Mouse (Mus musculus) forebrain, embryonic 11.5 days (tissue): ENCODE results near the gene Kti12. TPM values are rescaled to one million over a fixed set of nuclear protein-coding genes. Genes with fewer than 3 reads are reported as not detected.

ENCODE experiments used
- ATAC-seq: fragments of 200-750 bp; cut with Nextera tagmentation; replicated peaks from 2 replicates; pipeline ENCODE4 v1.8.0; 2017; ENCODE audit warnings: moderate TSS enrichment; ENCODE audit not compliant: low FRiP score
- DNase-seq: peaks from one replicate; pipeline ENCODE4 v3.0.0-alpha.2; 2017; ENCODE audit warnings: low spot score
- H3K27ac ChIP-seq: fragments of 300-500 bp; sonication (generic); 2 replicates; pipeline ENCODE4 v1.5.1; 2014; ENCODE audit warnings: low read depth, low read length
- H3K27me3 ChIP-seq: fragments of 300-500 bp; sonication (generic); 2 replicates; pipeline ENCODE4 v1.6.1; 2014; ENCODE audit warnings: mild to moderate bottlenecking, low read length, mixed read lengths; ENCODE audit not compliant: control insufficient read depth, insufficient read depth
- H3K36me3 ChIP-seq: fragments of 300-500 bp; sonication (generic); 2 replicates; pipeline ENCODE4 v1.6.1; 2014; ENCODE audit warnings: mild to moderate bottlenecking, low read length, moderate library complexity, mixed read lengths; ENCODE audit not compliant: control insufficient read depth, insufficient read depth
- H3K4me1 ChIP-seq: fragments of 300-500 bp; sonication (generic); replicated peaks from 2 replicates; pipeline ENCODE4 v1.6.1; 2014; ENCODE audit warnings: low read length, mixed read lengths; ENCODE audit not compliant: control insufficient read depth, insufficient read depth
- H3K4me2 ChIP-seq: fragments of 300-500 bp; sonication (generic); 2 replicates; pipeline ENCODE4 v1.6.1; 2014; ENCODE audit warnings: low read depth, mild to moderate bottlenecking, low read length, moderate library complexity, mixed read lengths; ENCODE audit not compliant: severe bottlenecking
- H3K4me3 ChIP-seq: fragments of 300-500 bp; sonication (generic); 2 replicates; pipeline ENCODE4 v1.5.1; 2014; ENCODE audit warnings: low read depth, low read length
- H3K9ac ChIP-seq: fragments of 300-500 bp; sonication (generic); 2 replicates; pipeline ENCODE4 v1.6.1; 2014; ENCODE audit warnings: low read length
- H3K9me3 ChIP-seq: fragments of 300-500 bp; sonication (generic); 2 replicates; pipeline ENCODE4 v1.6.1; 2016; ENCODE audit warnings: low read length, mixed read lengths; ENCODE audit not compliant: control insufficient read depth
- WGBS: fragments of 180-500 bp; shearing (Covaris S2); extraction: QIAGEN DNeasy Blood & Tissue Kit; methylation state at CpG from one replicate; pipeline ENCODE4 v1.1.7; 2014; 5-methylcytosine and 5-hydroxymethylcytosine counted together
- polyA plus RNA-seq: library from polyadenylated mRNA; unstranded; fragments of >200 nt; fragmentation: Nextera tagmentation; extraction: Ambion mirVana; gene quantifications from 2 replicates; pipeline ENCODE4 v1.2.1, GENCODE M21; 2014

Kti12 gene
- polyA plus RNA-seq, 1 experiment from 2014 or later = 46.8 TPM

DNA sequence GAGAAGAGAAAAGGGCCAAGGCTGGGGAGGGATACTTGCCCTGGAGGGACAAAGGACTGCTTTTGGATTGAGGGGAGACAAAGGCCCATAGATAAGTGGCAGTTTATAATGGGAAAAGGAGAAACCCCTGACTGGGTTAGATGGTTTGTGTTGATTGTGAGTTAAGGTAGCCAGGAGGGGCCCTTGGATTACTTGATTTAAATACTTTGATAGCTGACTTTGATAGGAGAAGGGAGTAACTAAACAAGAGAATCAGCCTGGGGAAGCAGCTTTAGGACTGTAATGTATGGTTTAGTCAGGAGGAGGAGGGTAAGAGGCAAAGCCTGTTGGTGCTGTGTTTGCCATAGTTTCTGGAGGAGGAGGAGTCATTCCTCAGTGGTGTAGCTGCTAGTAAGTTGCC lies 4.2 kb upstream of the Kti12 start:
- H3K4me3 ChIP-seq = no peak overlapping the region
- no peak overlapping the region for H3K27ac ChIP-seq
- H3K4me1 ChIP-seq = no peaks in the 10 kb centered on the region; the same call in 1 of the 2 replicates
- H3K36me3 ChIP-seq = no peaks in the 10 kb centered on the region
- no peak overlapping the region for H3K4me2 ChIP-seq
- no peak for DNase-seq
- ATAC-seq = no peak
- no peaks in the 10 kb centered on the region for H3K9me3 ChIP-seq
- no peak overlapping the region for H3K9ac ChIP-seq
- H3K27me3 ChIP-seq = no peaks in the 10 kb centered on the region

- peaks cover 6% of the 10 kb centered on the region; the same call in 1 of the 2 replicates for H3K4me1 ChIP-seq
- no peak overlapping the region for H3K9ac ChIP-seq
- no peaks in the 10 kb centered on the region for H3K27me3 ChIP-seq
- no peak overlapping the region for H3K4me3 ChIP-seq
- WGBS = 92% methylated on average over 5 of the region's 5 CpGs
- H3K27ac ChIP-seq = no peak overlapping the region
- H3K9me3 ChIP-seq = no peaks in the 10 kb centered on the region
- ATAC-seq = no peak
- H3K36me3 ChIP-seq = no peaks in the 10 kb centered on the region
- no peak overlapping the region for H3K4me2 ChIP-seq
- DNase-seq = no peak
Measured at GRCm38 (mm10) chr4:108845824-108846569, 1.6 kb upstream of the Kti12 start.

GRCm38 (mm10) chr4:108848505-108848848 lies 892 bp downstream of the Kti12 start, which contains the start of gene A730015C16Rik:
TSS of gene A730015C16Rik (minus strand) at chr4:108848619.
- peak; percentile 56 for DNase-seq
- no peaks in the 10 kb centered on the region for H3K9me3 ChIP-seq
- 12% methylated on average over 20 of the region's 20 CpGs for WGBS
- H3K27me3 ChIP-seq = no peaks in the 10 kb centered on the region
- H3K4me3 ChIP-seq = peak within 1 kb of the TSS; percentile 88
- peak within 1 kb of the TSS; percentile 79 for H3K9ac ChIP-seq
- H3K4me1 ChIP-seq = peaks cover 6% of the 10 kb centered on the region; the same call in 1 of the 2 replicates
- H3K4me2 ChIP-seq = peak within 1 kb of the TSS; percentile 98
- no peaks in the 10 kb centered on the region for H3K36me3 ChIP-seq
- peak within 1 kb of the TSS; percentile 79 for H3K27ac ChIP-seq
- 0 out of 2 replicates have a peak, but pooled peaks have one; percentile 10 for ATAC-seq

DNA sequence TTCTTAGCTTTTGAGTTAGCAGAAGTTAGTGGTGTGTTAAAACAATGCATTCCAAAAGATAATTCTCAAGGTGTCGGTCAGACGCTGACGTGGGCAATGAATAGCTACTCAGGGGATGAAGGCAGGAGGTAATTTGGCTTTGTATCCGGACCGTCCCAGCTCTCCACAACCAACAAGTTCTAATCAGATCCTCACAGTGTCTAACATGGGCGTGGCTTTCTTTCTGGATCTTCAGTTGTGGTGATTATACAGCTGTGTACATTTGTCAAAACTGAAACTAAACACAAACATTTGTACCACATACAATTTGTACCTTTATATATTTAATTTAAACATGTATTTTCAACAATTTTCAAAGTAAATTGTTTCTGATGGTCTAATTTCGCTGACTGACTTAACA lies 19.2 kb downstream of the Kti12 start:
- WGBS = 85% methylated on average over 7 of the region's 7 CpGs

DNA sequence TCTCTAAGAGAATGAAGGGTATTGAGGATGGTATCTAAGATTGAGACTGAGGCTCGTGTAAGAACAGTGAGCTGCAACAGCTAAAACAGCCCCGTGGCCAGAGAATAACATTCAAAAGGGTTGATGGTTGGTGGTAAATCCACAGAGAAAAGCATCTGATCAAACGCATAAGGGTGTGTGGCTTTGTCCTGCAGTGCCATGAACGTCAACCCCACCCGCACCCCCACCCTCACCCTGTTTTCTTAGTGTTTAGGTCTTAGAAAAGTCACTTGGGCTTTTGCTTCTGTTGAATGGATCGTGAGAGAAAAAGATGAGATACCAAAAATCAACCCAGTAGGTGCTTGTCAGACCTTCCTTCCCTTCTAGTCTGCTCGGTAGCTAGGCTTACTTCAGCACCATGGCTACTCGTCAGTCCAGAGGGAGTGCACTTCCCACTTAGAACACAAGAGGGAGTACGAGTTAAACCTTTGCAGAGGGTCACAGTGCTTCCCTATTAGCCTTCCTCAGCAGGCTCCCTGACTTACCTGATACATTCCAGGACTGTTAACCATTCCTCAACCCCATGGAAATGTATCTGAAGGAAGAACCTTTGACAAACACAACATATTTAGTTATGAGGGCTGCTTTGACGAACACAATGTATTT lies 22.3 kb downstream of the Kti12 start:
- no peaks in the 10 kb centered on the region for H3K27me3 ChIP-seq
- DNase-seq (peak; percentile 87), ATAC-seq (0 out of 2 replicates have a peak, but pooled peaks have one; percentile 67)
- H3K4me2 ChIP-seq = no peak overlapping the region
- WGBS = 35% methylated on average over 10 of the region's 10 CpGs
- H3K9ac ChIP-seq = no peak overlapping the region
- no peak overlapping the region for H3K27ac ChIP-seq
- H3K4me1 ChIP-seq = no peaks in the 10 kb centered on the region
- no peak overlapping the region for H3K4me3 ChIP-seq
- H3K9me3 ChIP-seq = no peaks in the 10 kb centered on the region
- no peaks in the 10 kb centered on the region for H3K36me3 ChIP-seq

More for the DNA sequence above, 19.2 kb downstream of the Kti12 start:
- Histone ChIP-seq H3K4me3 (no peak overlapping the region), H3K9ac (no peak overlapping the region), H3K4me2 (no peak overlapping the region), H3K36me3 (no peaks in the 10 kb centered on the region), H3K27me3 (no peaks in the 10 kb centered on the region), H3K4me1 (no peaks in the 10 kb centered on the region), H3K9me3 (no peaks in the 10 kb centered on the region), H3K27ac (no peak overlapping the region)
- no peak for ATAC-seq
- DNase-seq = no peak

DNA sequence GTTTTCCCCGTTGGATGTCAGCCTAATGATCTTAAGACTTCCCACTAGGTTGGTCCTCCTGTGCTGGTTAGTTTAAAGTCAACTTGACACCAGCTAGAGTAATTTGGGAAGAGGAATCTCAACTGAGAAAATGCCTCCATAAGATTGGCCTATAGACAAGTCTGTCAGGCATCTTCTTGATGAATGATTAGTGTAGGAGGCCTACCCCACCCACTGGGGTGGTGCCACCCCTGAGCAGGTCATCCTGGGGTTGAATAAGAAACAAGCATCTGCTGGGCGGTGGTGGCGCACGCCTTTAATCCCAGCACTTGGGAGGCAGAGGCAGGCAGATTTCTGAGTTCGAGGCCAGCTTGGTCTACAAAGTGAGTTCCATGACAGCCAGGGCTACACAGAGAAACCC lies 26.2 kb downstream of the Kti12 start:
- Histone ChIP-seq H3K27me3 (no peaks in the 10 kb centered on the region), H3K9me3 (no peaks in the 10 kb centered on the region), H3K4me3 (no peak overlapping the region), H3K4me2 (no peak overlapping the region), H3K36me3 (no peaks in the 10 kb centered on the region), H3K9ac (no peak overlapping the region), H3K27ac (no peak overlapping the region), H3K4me1 (no peaks in the 10 kb centered on the region)
- no peak for ATAC-seq
- no peak for DNase-seq
- 94% methylated on average over 5 of the region's 5 CpGs for WGBS

- no peak overlapping the region for H3K9ac ChIP-seq
- no peaks in the 10 kb centered on the region for H3K9me3 ChIP-seq
- no peak overlapping the region for H3K4me2 ChIP-seq
- DNase-seq (no peak), ATAC-seq (no peak)
- no peaks in the 10 kb centered on the region for H3K4me1 ChIP-seq
- no peak overlapping the region for H3K4me3 ChIP-seq
- no peak overlapping the region for H3K27ac ChIP-seq
- WGBS = 84% methylated on average over 6 of the region's 6 CpGs
- no peaks in the 10 kb centered on the region for H3K36me3 ChIP-seq
- no peaks in the 10 kb centered on the region; the same call in 1 of the 2 replicates for H3K27me3 ChIP-seq
Measured at GRCm38 (mm10) chr4:108877901-108878300, 30.3 kb downstream of the Kti12 start.

GRCm38 (mm10) chr4:108878963-108879822 lies 31.6 kb downstream of the Kti12 start, which contains the start of gene Rab3b:
TSS of gene Rab3b (plus strand) at chr4:108879063.
- Histone ChIP-seq H3K4me3 (peak within 1 kb of the TSS; percentile 55), H3K9ac (peak within 1 kb of the TSS; percentile 71), H3K9me3 (no peaks in the 10 kb centered on the region), H3K27ac (no peak within 1 kb of the TSS), H3K27me3 (no peaks in the 10 kb centered on the region; the same call in 1 of the 2 replicates), H3K36me3 (no peaks in the 10 kb centered on the region), H3K4me2 (peak within 1 kb of the TSS; percentile 97), H3K4me1 (no peaks in the 10 kb centered on the region)
- ATAC-seq (peak; percentile 92), DNase-seq (peak; percentile 87)
- WGBS = under 1% methylated on average over 46 of the region's 46 CpGs
